Mouse (Mus musculus): ENCODE measurements around the gene Clic4. TPM values are rescaled to one million over a fixed set of nuclear protein-coding genes. Genes with fewer than 3 reads are reported as not detected.

Clic4 gene
- polyA plus RNA-seq, 1 experiment from 2014 or later = 173 TPM

- Histone ChIP-seq H3K9ac (ENCODE audit: low read length) (no peak overlapping the region), H3K27me3 (ENCODE audit: control insufficient read depth, insufficient read depth, low read length) (peaks cover 3% of the 10 kb centered on the region; the same call in 1 of the 2 replicates), H3K4me2 (no peak overlapping the region), H3K36me3 (ENCODE audit: control insufficient read depth, insufficient read depth, low read length) (no peaks in the 10 kb centered on the region), H3K9me3 (ENCODE audit: control insufficient read depth, low read length) (no peaks in the 10 kb centered on the region), H3K4me3 (ENCODE audit: low read depth, low read length) (no peak overlapping the region), H3K4me1 (ENCODE audit: control insufficient read depth, insufficient read depth, low read length) (no peaks in the 10 kb centered on the region), H3K27ac (ENCODE audit: low read depth, low read length) (no peak overlapping the region)
- ATAC-seq (ENCODE audit: low FRiP score) (no peak), DNase-seq (ENCODE audit: low spot score, missing footprints) (peak; percentile 35)
- WGBS = 90% methylated on average over 4 of the region's 4 CpGs
These were observed 90.8 kb downstream of the Clic4 start for GRCm38 (mm10) chr4:135181819-135182218.

- Histone ChIP-seq H3K27me3 (ENCODE audit: control insufficient read depth, insufficient read depth, low read length) (peaks cover 17% of the 10 kb centered on the region), H3K4me2 (no peak overlapping the region), H3K9ac (ENCODE audit: low read length) (no peak overlapping the region), H3K27ac (ENCODE audit: low read depth, low read length) (no peak overlapping the region), H3K4me1 (ENCODE audit: control insufficient read depth, insufficient read depth, low read length) (peaks cover 6% of the 10 kb centered on the region), H3K4me3 (ENCODE audit: low read depth, low read length) (no peak overlapping the region), H3K9me3 (ENCODE audit: control insufficient read depth, low read length) (no peaks in the 10 kb centered on the region), H3K36me3 (ENCODE audit: control insufficient read depth, insufficient read depth, low read length) (no peaks in the 10 kb centered on the region)
- WGBS = 21% methylated on average over 5 of the region's 5 CpGs
- DNase-seq (ENCODE audit: low spot score, missing footprints) = peak; percentile 86
- ATAC-seq (ENCODE audit: low FRiP score) = no peak
These were observed 93.5 kb downstream of the Clic4 start for GRCm38 (mm10) chr4:135179077-135179481.

- no peak overlapping the region for H3K9ac ChIP-seq (ENCODE audit: low read length)
These were observed 95.0 kb downstream of the Clic4 start for GRCm38 (mm10) chr4:135177568-135177967.

GRCm38 (mm10) chr4:135175406-135176120, 97.1 kb downstream of the Clic4 start:
- 6% methylated on average over 38 of the region's 38 CpGs for WGBS
- Histone ChIP-seq H3K9me3 (ENCODE audit: control insufficient read depth, low read length) (no peaks in the 10 kb centered on the region), H3K36me3 (ENCODE audit: control insufficient read depth, insufficient read depth, low read length) (no peaks in the 10 kb centered on the region), H3K4me2 (peak overlapping the region; percentile 58), H3K27ac (ENCODE audit: low read depth, low read length) (no peak overlapping the region), H3K9ac (ENCODE audit: low read length) (peak overlapping the region; percentile 59), H3K27me3 (ENCODE audit: control insufficient read depth, insufficient read depth, low read length) (peaks cover 17% of the 10 kb centered on the region), H3K4me3 (ENCODE audit: low read depth, low read length) (peak overlapping the region; percentile 26), H3K4me1 (ENCODE audit: control insufficient read depth, insufficient read depth, low read length) (peaks cover 6% of the 10 kb centered on the region)
- ATAC-seq (ENCODE audit: low FRiP score) (peak; percentile 19; the same call in 1 of the 2 replicates), DNase-seq (ENCODE audit: low spot score, missing footprints) (peak; percentile 93)

More at GRCm38 (mm10) chr4:135177568-135177967, 95.0 kb downstream of the Clic4 start:
- H3K27ac ChIP-seq (ENCODE audit: low read depth, low read length) = no peak overlapping the region
- H3K4me3 ChIP-seq (ENCODE audit: low read depth, low read length) = no peak overlapping the region
- no peak for ATAC-seq (ENCODE audit: low FRiP score)
- H3K4me1 ChIP-seq (ENCODE audit: control insufficient read depth, insufficient read depth, low read length) = peaks cover 6% of the 10 kb centered on the region
- DNase-seq (ENCODE audit: low spot score, missing footprints) = no peak
- H3K9me3 ChIP-seq (ENCODE audit: control insufficient read depth, low read length) = no peaks in the 10 kb centered on the region
- H3K36me3 ChIP-seq (ENCODE audit: control insufficient read depth, insufficient read depth, low read length) = no peaks in the 10 kb centered on the region
- peaks cover 17% of the 10 kb centered on the region for H3K27me3 ChIP-seq (ENCODE audit: control insufficient read depth, insufficient read depth, low read length)
- H3K4me2 ChIP-seq = no peak overlapping the region

- H3K9ac ChIP-seq (ENCODE audit: low read length) = no peak overlapping the region
- H3K4me2 ChIP-seq = no peak overlapping the region
- peak; percentile 72 for DNase-seq (ENCODE audit: low spot score, missing footprints)
- H3K36me3 ChIP-seq (ENCODE audit: control insufficient read depth, insufficient read depth, low read length) = no peaks in the 10 kb centered on the region
- no peak for ATAC-seq (ENCODE audit: low FRiP score)
- peaks cover 28% of the 10 kb centered on the region for H3K27me3 ChIP-seq (ENCODE audit: control insufficient read depth, insufficient read depth, low read length)
- no peak overlapping the region for H3K4me3 ChIP-seq (ENCODE audit: low read depth, low read length)
- H3K4me1 ChIP-seq (ENCODE audit: control insufficient read depth, insufficient read depth, low read length) = peaks cover 9% of the 10 kb centered on the region
- H3K27ac ChIP-seq (ENCODE audit: low read depth, low read length) = no peak overlapping the region
- no peaks in the 10 kb centered on the region for H3K9me3 ChIP-seq (ENCODE audit: control insufficient read depth, low read length)
- 75% methylated on average over 12 of the region's 12 CpGs for WGBS
These were observed 101.2 kb downstream of the Clic4 start for GRCm38 (mm10) chr4:135171304-135171875.

- Histone ChIP-seq H3K4me3 (ENCODE audit: low read depth, low read length) (no peak overlapping the region), H3K4me2 (no peak overlapping the region), H3K27ac (ENCODE audit: low read depth, low read length) (no peak overlapping the region), H3K36me3 (ENCODE audit: control insufficient read depth, insufficient read depth, low read length) (no peaks in the 10 kb centered on the region), H3K4me1 (ENCODE audit: control insufficient read depth, insufficient read depth, low read length) (peaks cover 2% of the 10 kb centered on the region; the same call in 1 of the 2 replicates), H3K9me3 (ENCODE audit: control insufficient read depth, low read length) (no peaks in the 10 kb centered on the region), H3K9ac (ENCODE audit: low read length) (no peak overlapping the region), H3K27me3 (ENCODE audit: control insufficient read depth, insufficient read depth, low read length) (peaks cover 32% of the 10 kb centered on the region)
- ATAC-seq (ENCODE audit: low FRiP score) (no peak), DNase-seq (ENCODE audit: low spot score, missing footprints) (peak; percentile 51)
- WGBS = 60% methylated on average over 4 of the region's 4 CpGs
These were observed 103.1 kb downstream of the Clic4 start for GRCm38 (mm10) chr4:135169501-135169900.

- H3K4me3 ChIP-seq (ENCODE audit: low read depth, low read length) = no peak overlapping the region
- H3K4me1 ChIP-seq (ENCODE audit: control insufficient read depth, insufficient read depth, low read length) = peaks cover 2% of the 10 kb centered on the region; the same call in 1 of the 2 replicates
- H3K27me3 ChIP-seq (ENCODE audit: control insufficient read depth, insufficient read depth, low read length) = peaks cover 34% of the 10 kb centered on the region
- 67% methylated on average over 10 of the region's 10 CpGs for WGBS
- H3K9me3 ChIP-seq (ENCODE audit: control insufficient read depth, low read length) = no peaks in the 10 kb centered on the region
- ATAC-seq (ENCODE audit: low FRiP score) (no peak), DNase-seq (ENCODE audit: low spot score, missing footprints) (peak; percentile 77)
- no peak overlapping the region for H3K9ac ChIP-seq (ENCODE audit: low read length)
- H3K4me2 ChIP-seq = no peak overlapping the region
- H3K27ac ChIP-seq (ENCODE audit: low read depth, low read length) = no peak overlapping the region
- no peaks in the 10 kb centered on the region for H3K36me3 ChIP-seq (ENCODE audit: control insufficient read depth, insufficient read depth, low read length)
These were observed 103.5 kb downstream of the Clic4 start for GRCm38 (mm10) chr4:135169096-135169495.

GRCm38 (mm10) chr4:135167816-135168527, 104.6 kb downstream of the Clic4 start:
- H3K27ac ChIP-seq (ENCODE audit: low read depth, low read length) = no peak overlapping the region
- WGBS = 49% methylated on average over 7 of the region's 7 CpGs
- no peak overlapping the region for H3K4me3 ChIP-seq (ENCODE audit: low read depth, low read length)
- H3K36me3 ChIP-seq (ENCODE audit: control insufficient read depth, insufficient read depth, low read length) = no peaks in the 10 kb centered on the region
- peak; percentile 81 for DNase-seq (ENCODE audit: low spot score, missing footprints)
- ATAC-seq (ENCODE audit: low FRiP score) = no peak
- no peak overlapping the region for H3K4me2 ChIP-seq
- H3K27me3 ChIP-seq (ENCODE audit: control insufficient read depth, insufficient read depth, low read length) = peaks cover 34% of the 10 kb centered on the region
- no peaks in the 10 kb centered on the region for H3K9me3 ChIP-seq (ENCODE audit: control insufficient read depth, low read length)
- no peak overlapping the region for H3K9ac ChIP-seq (ENCODE audit: low read length)
- H3K4me1 ChIP-seq (ENCODE audit: control insufficient read depth, insufficient read depth, low read length) = peaks cover 2% of the 10 kb centered on the region; the same call in 1 of the 2 replicates

Measured in midbrain, embryonic 11.5 days (tissue).